In genomic region chr17:71652495-71652894, GRCm38 (mm10) we compare ENCODE assay signal across 30 mouse cellular contexts. TPM values are rescaled to one million over a fixed set of nuclear protein-coding genes. Genes with fewer than 3 reads are reported as not detected.
"Had no signal": no experiment of that assay in that cellular context is flagged by ENCODE, and none has a peak within 500 bp of the region (broad histone marks: within the 10 kb centered on the region; RNA-seq: fewer than 3 reads in every experiment).

No protein-coding gene starts in this region.

- H3K4me3 ChIP-seq: heart, embryonic 10.5 days; heart, embryonic 13.5 days; heart, embryonic 15.5 days; hindbrain, embryonic 13.5 days; hindbrain, embryonic 15.5 days; kidney, embryonic 15.5 days; limb, embryonic 10.5 days; limb, embryonic 12.5 days; liver, embryonic 13.5 days; liver, embryonic 15.5 days had no signal

- H3K4me1 ChIP-seq: heart, embryonic 10.5 days; heart, embryonic 13.5 days; heart, embryonic 15.5 days; hindbrain, embryonic 13.5 days; hindbrain, embryonic 15.5 days; kidney, embryonic 15.5 days; limb, embryonic 10.5 days; limb, embryonic 12.5 days; liver, embryonic 13.5 days; liver, embryonic 15.5 days had no signal

- ATAC-seq: hindbrain, postnatal 0 days; intestine, embryonic 16.5 days had no signal

- H3K9ac ChIP-seq: heart, embryonic 13.5 days; heart, embryonic 15.5 days; hindbrain, embryonic 13.5 days; hindbrain, embryonic 15.5 days; kidney, embryonic 15.5 days; limb, embryonic 12.5 days; liver, embryonic 13.5 days; liver, embryonic 15.5 days had no signal

- H3K9me3 ChIP-seq: heart, embryonic 10.5 days; heart, embryonic 13.5 days; heart, embryonic 15.5 days; hindbrain, embryonic 13.5 days; hindbrain, embryonic 15.5 days; kidney, embryonic 15.5 days; limb, embryonic 10.5 days; limb, embryonic 12.5 days; liver, embryonic 13.5 days; liver, embryonic 15.5 days had no signal

- DNase-seq: gastrocnemius, postnatal 14 days; gastrocnemius, postnatal 36 days; heart, adult 18-20 months; heart, postnatal 14 days; heart, postnatal 36 days; kidney, adult 11 months; kidney, adult 2 months; kidney, adult 9 months; kidney, postnatal 14 days; kidney, postnatal 36 days; layer of hippocampus, adult 9-11 months; layer of hippocampus, postnatal 36 days; liver; liver, embryonic 13.5 days had no signal

- H3K27me3 ChIP-seq: heart, embryonic 13.5 days; heart, embryonic 15.5 days; hindbrain, embryonic 13.5 days; hindbrain, embryonic 15.5 days; kidney, embryonic 15.5 days; limb, embryonic 12.5 days; liver, embryonic 13.5 days; liver, embryonic 15.5 days had no signal

- H3K4me2 ChIP-seq: heart, embryonic 13.5 days; heart, embryonic 15.5 days; hindbrain, embryonic 13.5 days; hindbrain, embryonic 15.5 days; kidney, embryonic 15.5 days; limb, embryonic 12.5 days; liver, embryonic 11.5 days; liver, embryonic 13.5 days; liver, embryonic 15.5 days had no signal

- H3K27ac ChIP-seq: heart, embryonic 10.5 days; heart, embryonic 13.5 days; heart, embryonic 15.5 days; hindbrain, embryonic 13.5 days; hindbrain, embryonic 15.5 days; hindbrain, postnatal 0 days; kidney, embryonic 15.5 days; kidney, postnatal 0 days; limb, embryonic 10.5 days; limb, embryonic 12.5 days; liver, embryonic 13.5 days; liver, embryonic 15.5 days had no signal

RNA-seq across cellular contexts. Expression of gene Togaram2, which starts 20.6 kb away (rescaled TPM):
- total RNA-seq: granulocyte monocyte progenitor cell, adult 5-6 weeks; hematopoietic stem cell, adult 5-6 weeks had no signal
- polyA plus RNA-seq: hindbrain, embryonic 11.5 days; limb, embryonic 10.5 days; limb, embryonic 12.5 days; liver, embryonic 11.5 days; liver, embryonic 13.5 days; liver, embryonic 15.5 days had no signal
